Mouse (Mus musculus) midbrain, embryonic 12.5 days (tissue): ENCODE measurements around the gene B3gat2. TPM values are rescaled to one million over a fixed set of nuclear protein-coding genes. Genes with fewer than 3 reads are reported as not detected.
A peak's percentile ranks its signal among the peaks of the same experiment; 100 is the strongest.

Experiments used
- ATAC-seq: fragments of 200-750 bp; cut with Nextera tagmentation; 2 replicates; pipeline ENCODE4 v1.8.0; 2017; ENCODE audit warnings: low read depth, moderate TSS enrichment, moderate library complexity; ENCODE audit not compliant: low FRiP score
- H3K27ac ChIP-seq: fragments of 300-500 bp; sonication (generic); replicated peaks from 2 replicates; pipeline ENCODE4 v1.5.1; 2016; ENCODE audit warnings: mild to moderate bottlenecking
- H3K27me3 ChIP-seq: fragments of 300-500 bp; sonication (generic); 2 replicates; pipeline ENCODE4 v1.6.1; 2016; ENCODE audit warnings: mild to moderate bottlenecking
- H3K36me3 ChIP-seq: fragments of 300-500 bp; sonication (generic); 2 replicates; pipeline ENCODE4 v1.6.1; 2016
- H3K4me1 ChIP-seq: fragments of 300-500 bp; sonication (generic); 2 replicates; pipeline ENCODE4 v1.6.1; 2016
- H3K4me2 ChIP-seq: fragments of 300-500 bp; sonication (generic); replicated peaks from 2 replicates; pipeline ENCODE4 v1.6.1; 2016; ENCODE audit warnings: mild to moderate bottlenecking, moderate library complexity
- H3K4me3 ChIP-seq: fragments of 300-500 bp; sonication (generic); 2 replicates; pipeline ENCODE4 v1.5.1; 2016; ENCODE audit warnings: mild to moderate bottlenecking
- H3K9ac ChIP-seq: fragments of 300-500 bp; sonication (generic); replicated peaks from 2 replicates; pipeline ENCODE4 v1.6.1; 2016; ENCODE audit warnings: mild to moderate bottlenecking, moderate library complexity
- H3K9me3 ChIP-seq: fragments of 300-500 bp; sonication (generic); 2 replicates; pipeline ENCODE4 v1.6.1; 2016; ENCODE audit warnings: mild to moderate bottlenecking
- WGBS: fragments of 180-500 bp; shearing (Covaris S2); methylation state at CpG from one replicate; pipeline ENCODE4 v1.1.7; 2016; 5-methylcytosine and 5-hydroxymethylcytosine counted together
- polyA plus RNA-seq: library from polyadenylated mRNA; unstranded; fragments of >200 nt; fragmentation: Nextera tagmentation; extraction: Ambion mirVana; gene quantifications from 2 replicates; pipeline ENCODE4 v1.2.1, GENCODE M21; 2016

B3gat2 gene
- polyA plus RNA-seq, 1 experiment from 2014 or later: 2.1 TPM

GRCm38 (mm10) chr1:23762782-23763630 lies 1.5 kb downstream of the B3gat2 start:
- Histone ChIP-seq H3K9me3 (no peaks in the 10 kb centered on the region), H3K27ac (no peak overlapping the region), H3K4me1 (peaks cover 17% of the 10 kb centered on the region), H3K36me3 (no peaks in the 10 kb centered on the region), H3K9ac (peak overlapping the region; percentile 64), H3K27me3 (peaks cover 48% of the 10 kb centered on the region), H3K4me3 (peak overlapping the region; percentile 55), H3K4me2 (peak overlapping the region; percentile 78)
- under 1% methylated on average over 64 of the region's 65 CpGs for WGBS
- peak; percentile 92 for ATAC-seq

GRCm38 (mm10) chr1:23763726-23764125 lies 2.2 kb downstream of the B3gat2 start:
- Histone ChIP-seq H3K4me3 (peak overlapping the region; percentile 55), H3K36me3 (no peaks in the 10 kb centered on the region), H3K9me3 (no peaks in the 10 kb centered on the region), H3K27me3 (peaks cover 48% of the 10 kb centered on the region), H3K4me2 (peak overlapping the region; percentile 78), H3K27ac (no peak overlapping the region), H3K9ac (no peak overlapping the region), H3K4me1 (peaks cover 17% of the 10 kb centered on the region)
- no peak; the same call in 1 of the 2 replicates for ATAC-seq
- WGBS: 2% methylated on average over 7 of the region's 7 CpGs

GRCm38 (mm10) chr1:23764710-23765109 lies 3.2 kb downstream of the B3gat2 start:
- no peak overlapping the region for H3K9ac ChIP-seq
- H3K4me1 ChIP-seq: peaks cover 17% of the 10 kb centered on the region
- no peaks in the 10 kb centered on the region for H3K36me3 ChIP-seq
- peaks cover 41% of the 10 kb centered on the region for H3K27me3 ChIP-seq
- no peak for ATAC-seq
- no peak overlapping the region for H3K27ac ChIP-seq
- no peaks in the 10 kb centered on the region for H3K9me3 ChIP-seq
- H3K4me3 ChIP-seq: no peak overlapping the region
- H3K4me2 ChIP-seq: no peak overlapping the region
- WGBS: 72% methylated on average over 4 of the region's 4 CpGs

GRCm38 (mm10) chr1:23773039-23773438 lies 11.5 kb downstream of the B3gat2 start:
- Histone ChIP-seq H3K4me1 (no peaks in the 10 kb centered on the region), H3K9ac (no peak overlapping the region), H3K36me3 (no peaks in the 10 kb centered on the region), H3K4me3 (no peak overlapping the region), H3K27me3 (no peaks in the 10 kb centered on the region), H3K27ac (no peak overlapping the region), H3K9me3 (no peaks in the 10 kb centered on the region), H3K4me2 (no peak overlapping the region)
- no peak for ATAC-seq
- 68% methylated on average over 3 of the region's 3 CpGs for WGBS

- no peak overlapping the region for H3K27ac ChIP-seq
- 48% methylated on average over 11 of the region's 11 CpGs for WGBS
These were observed 31.4 kb downstream of the B3gat2 start for GRCm38 (mm10) chr1:23792737-23793533.

GRCm38 (mm10) chr1:23798306-23798705 lies 36.8 kb downstream of the B3gat2 start:
- Histone ChIP-seq H3K27me3 (no peaks in the 10 kb centered on the region), H3K4me1 (no peaks in the 10 kb centered on the region), H3K9me3 (no peaks in the 10 kb centered on the region), H3K27ac (no peak overlapping the region), H3K4me3 (no peak overlapping the region), H3K9ac (no peak overlapping the region), H3K36me3 (no peaks in the 10 kb centered on the region), H3K4me2 (no peak overlapping the region)
- no peak for ATAC-seq
- WGBS: 88% methylated on average over 9 of the region's 9 CpGs

More at GRCm38 (mm10) chr1:23792737-23793533, 31.4 kb downstream of the B3gat2 start:
- Histone ChIP-seq H3K36me3 (no peaks in the 10 kb centered on the region), H3K4me2 (no peak overlapping the region), H3K4me1 (no peaks in the 10 kb centered on the region), H3K27me3 (no peaks in the 10 kb centered on the region), H3K9me3 (no peaks in the 10 kb centered on the region), H3K9ac (no peak overlapping the region), H3K4me3 (no peak overlapping the region)
- peak; percentile 82 for ATAC-seq

- no peak overlapping the region for H3K4me2 ChIP-seq
- no peak overlapping the region for H3K4me3 ChIP-seq
These were observed 60.1 kb downstream of the B3gat2 start for GRCm38 (mm10) chr1:23821615-23822014.

GRCm38 (mm10) chr1:23826887-23827758 lies 65.6 kb downstream of the B3gat2 start:
- no peaks in the 10 kb centered on the region for H3K4me1 ChIP-seq
- H3K4me3 ChIP-seq: no peak overlapping the region
- H3K4me2 ChIP-seq: no peak overlapping the region
- H3K9ac ChIP-seq: no peak overlapping the region
- H3K36me3 ChIP-seq: no peaks in the 10 kb centered on the region
- H3K27ac ChIP-seq: no peak overlapping the region
- WGBS: 47% methylated on average over 13 of the region's 13 CpGs
- no peaks in the 10 kb centered on the region for H3K9me3 ChIP-seq
- ATAC-seq: peak; percentile 64
- no peaks in the 10 kb centered on the region for H3K27me3 ChIP-seq

More at GRCm38 (mm10) chr1:23821615-23822014, 60.1 kb downstream of the B3gat2 start:
- H3K27me3 ChIP-seq: no peaks in the 10 kb centered on the region
- no peak for ATAC-seq
- WGBS: 82% methylated on average over 5 of the region's 5 CpGs
- no peaks in the 10 kb centered on the region for H3K9me3 ChIP-seq
- H3K4me1 ChIP-seq: no peaks in the 10 kb centered on the region
- H3K27ac ChIP-seq: no peak overlapping the region
- no peak overlapping the region for H3K9ac ChIP-seq
- H3K36me3 ChIP-seq: no peaks in the 10 kb centered on the region

GRCm38 (mm10) chr1:23834246-23834645 lies 72.7 kb downstream of the B3gat2 start:
- no peaks in the 10 kb centered on the region for H3K27me3 ChIP-seq
- H3K36me3 ChIP-seq: no peaks in the 10 kb centered on the region
- WGBS: 85% methylated on average over 7 of the region's 7 CpGs
- no peak overlapping the region for H3K4me3 ChIP-seq
- ATAC-seq: no peak
- no peak overlapping the region for H3K4me2 ChIP-seq
- H3K4me1 ChIP-seq: peaks cover 5% of the 10 kb centered on the region; the same call in 1 of the 2 replicates
- H3K9me3 ChIP-seq: no peaks in the 10 kb centered on the region
- no peak overlapping the region for H3K9ac ChIP-seq
- H3K27ac ChIP-seq: no peak overlapping the region

GRCm38 (mm10) chr1:23834819-23835218 lies 73.3 kb downstream of the B3gat2 start:
- no peaks in the 10 kb centered on the region for H3K36me3 ChIP-seq
- H3K9me3 ChIP-seq: no peaks in the 10 kb centered on the region
- H3K4me2 ChIP-seq: no peak overlapping the region
- peaks cover 5% of the 10 kb centered on the region; the same call in 1 of the 2 replicates for H3K4me1 ChIP-seq
- no peak overlapping the region for H3K9ac ChIP-seq
- no peak overlapping the region for H3K4me3 ChIP-seq
- H3K27me3 ChIP-seq: no peaks in the 10 kb centered on the region
- no peak overlapping the region for H3K27ac ChIP-seq
- ATAC-seq: 0 out of 2 replicates have a peak, but pooled peaks have one; percentile 19
- WGBS: 58% methylated on average over 9 of the region's 9 CpGs

GRCm38 (mm10) chr1:23836630-23837029 lies 75.1 kb downstream of the B3gat2 start:
- Histone ChIP-seq H3K4me2 (no peak overlapping the region), H3K27me3 (no peaks in the 10 kb centered on the region), H3K9ac (no peak overlapping the region), H3K27ac (no peak overlapping the region), H3K4me3 (no peak overlapping the region), H3K4me1 (peaks cover 5% of the 10 kb centered on the region; the same call in 1 of the 2 replicates), H3K9me3 (no peaks in the 10 kb centered on the region), H3K36me3 (0 out of 2 replicates have a peak, but pooled peaks cover 2% of the 10 kb centered on the region)
- ATAC-seq: no peak
- WGBS: 85% methylated on average over 4 of the region's 4 CpGs
